Mouse (Mus musculus) naive thymus-derived CD4-positive, alpha-beta T cell, adult 2 months (primary cell): ENCODE results near the gene Slco4a1.

Source experiments
- DNase-seq: peaks from one replicate; pipeline ENCODE4 v3.0.0-alpha.2; 2011; ENCODE audit warnings: low read depth

Slco4a1 gene

GRCm38 (mm10) chr2:180508455-180509115, 52.5 kb downstream of the Slco4a1 start:
- no peak for DNase-seq

GRCm38 (mm10) chr2:180510867-180511266, 54.8 kb downstream of the Slco4a1 start:
- DNase-seq = no peak

- no peak for DNase-seq
Measured at GRCm38 (mm10) chr2:180511875-180512661, 56.0 kb downstream of the Slco4a1 start.

GRCm38 (mm10) chr2:180513019-180513418, 57.0 kb downstream of the Slco4a1 start:
- DNase-seq = no peak

GRCm38 (mm10) chr2:180513835-180514234, 57.8 kb downstream of the Slco4a1 start:
- DNase-seq = no peak

- DNase-seq = no peak
Measured at GRCm38 (mm10) chr2:180521437-180522221, 65.6 kb downstream of the Slco4a1 start.

GRCm38 (mm10) chr2:180522825-180523224, 66.8 kb downstream of the Slco4a1 start:
- no peak for DNase-seq
